Mouse (Mus musculus) G1E (cell line): ENCODE results near the gene Atp7b.

Source experiments
- CTCF ChIP-seq: IDR thresholded peaks from 2 replicates; pipeline ENCODE4 v1.5.1; 2012; ENCODE audit warnings: low read depth, low read length, inconsistent platforms, mixed read lengths
- GATA1 ChIP-seq: IDR thresholded peaks from 2 replicates; pipeline ENCODE4 v1.6.1; 2012; ENCODE audit warnings: borderline replicate concordance, low read length, inconsistent platforms, mixed read lengths
- POLR2AphosphoS5 ChIP-seq: IDR thresholded peaks from 2 replicates; pipeline ENCODE4 v1.6.1; 2012; ENCODE audit warnings: low read depth, low read length, inconsistent platforms; ENCODE audit not compliant: insufficient replicate concordance
- TAL1 ChIP-seq: conservative IDR thresholded peaks from 2 replicates; pipeline ENCODE4 v1.6.1; 2012; ENCODE audit warnings: low read depth, low read length, inconsistent platforms, mixed read lengths

DNA sequence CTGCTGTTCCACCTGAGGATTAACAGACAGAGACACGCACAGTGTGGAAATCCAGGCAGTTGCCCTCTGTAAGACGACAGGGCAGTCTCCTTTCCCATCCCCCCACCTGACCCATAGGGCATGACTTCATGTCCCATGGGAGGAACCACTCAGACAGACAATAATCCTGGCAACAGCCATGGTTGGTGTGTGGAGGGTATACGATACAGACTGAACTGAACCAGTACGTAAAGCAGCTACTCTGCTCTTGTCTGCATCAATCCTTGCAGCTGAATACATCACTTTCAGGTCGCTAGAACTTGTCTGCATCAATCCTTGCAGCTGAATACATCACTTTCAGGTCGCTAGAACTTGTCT, 20.0 kb downstream of the Atp7b start:
- TF ChIP-seq TAL1 (no peak), CTCF (no peak), GATA1 (no peak), POLR2AphosphoS5 (no peak)
